Mouse (Mus musculus) thymus, adult 2 months (tissue): ENCODE results near the gene Maml3.

Experiments
- CTCF ChIP-seq: fragments of 200-500 bp; IDR thresholded peaks from 2 replicates; pipeline ENCODE4 v1.5.1; 2012; ENCODE audit warnings: mild to moderate bottlenecking, control low read depth, low read length, moderate library complexity, borderline replicate concordance; ENCODE audit not compliant: control insufficient read depth, poor library complexity, insufficient read depth; ENCODE audit errors: extremely low read depth
- POLR2A ChIP-seq: fragments of 200-500 bp; IDR thresholded peaks from 2 replicates; pipeline ENCODE4 v1.6.1; 2012; ENCODE audit warnings: mild to moderate bottlenecking, low read length, control low read depth, moderate library complexity; ENCODE audit not compliant: control insufficient read depth, poor library complexity, insufficient read depth; ENCODE audit errors: extremely low read depth

- TF ChIP-seq CTCF (no peak), POLR2A (no peak)
These were observed 150.4 kb downstream of the Maml3 start for GRCm38 (mm10) chr3:51954441-51954840.
